Mouse (Mus musculus): ENCODE measurements around the gene Enpp6.

DNA sequence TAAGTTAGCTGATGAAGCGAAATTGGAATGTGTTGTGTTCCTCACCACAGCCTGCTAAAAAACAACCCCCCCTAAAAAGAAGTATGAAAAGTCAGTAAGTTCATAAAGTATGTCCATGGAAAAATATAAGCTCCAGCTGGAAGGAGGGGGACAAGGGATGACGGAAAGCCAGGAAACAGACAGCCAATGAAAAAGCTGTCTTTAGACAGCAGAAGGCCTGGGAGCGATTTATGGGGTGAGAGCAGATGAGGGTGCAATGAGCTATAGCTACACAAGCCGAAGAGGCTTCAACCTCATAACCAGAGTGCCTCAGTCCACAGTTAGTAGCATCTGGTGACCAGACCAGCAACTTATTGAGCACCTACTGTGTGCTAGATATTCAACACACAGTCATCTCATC lies 93.3 kb downstream of the Enpp6 start:
- TF ChIP-seq EP300 (IDR thresholded peaks at IDR 0.05; ENCODE audit: low read depth) = no peak
- no peak for TF ChIP-seq CTCF (IDR thresholded peaks at IDR 0.05; ENCODE audit: low read depth)

Data from liver, embryonic 14.5 days (tissue).